Mouse (Mus musculus) embryonic facial prominence, embryonic 14.5 days (tissue): ENCODE measurements around the gene Tekt1. TPM values are rescaled to one million over a fixed set of nuclear protein-coding genes. Genes with fewer than 3 reads are reported as not detected.
"Not testable (repeated sequence)": the region's sequence is repeated elsewhere in the genome, so short reads cannot be mapped to it uniquely, and the experiment has no call there.

Source experiments
- ATAC-seq: fragments of 200-750 bp; cut with Nextera tagmentation; 2 replicates; pipeline ENCODE4 v1.8.0; 2017; ENCODE audit warnings: low read depth, moderate number of reproducible peaks, moderate TSS enrichment
- DNase-seq: peaks from one replicate; pipeline ENCODE4 v3.0.0-alpha.2; 2015; ENCODE audit warnings: low spot score
- H3K27ac ChIP-seq: fragments of 300-500 bp; sonication (generic); replicated peaks from 2 replicates; pipeline ENCODE4 v1.5.1; 2014; ENCODE audit warnings: low read depth, mild to moderate bottlenecking, low read length, moderate library complexity
- H3K27me3 ChIP-seq: fragments of 300-500 bp; sonication (generic); replicated peaks from 2 replicates; pipeline ENCODE4 v1.6.1; 2014; ENCODE audit warnings: low read length; ENCODE audit not compliant: control insufficient read depth, insufficient read depth
- H3K36me3 ChIP-seq: fragments of 300-500 bp; sonication (generic); 2 replicates; pipeline ENCODE4 v1.6.1; 2014; ENCODE audit warnings: low read length, mixed read lengths; ENCODE audit not compliant: control insufficient read depth, insufficient read depth
- H3K4me1 ChIP-seq: fragments of 300-500 bp; sonication (generic); 2 replicates; pipeline ENCODE4 v1.6.1; 2014; ENCODE audit warnings: antibody characterized with exemption, low read length; ENCODE audit not compliant: control insufficient read depth, insufficient read depth
- H3K4me2 ChIP-seq: fragments of 300-500 bp; sonication (generic); 2 replicates; pipeline ENCODE4 v1.6.1; 2014; ENCODE audit warnings: low read depth, mild to moderate bottlenecking, low read length, moderate library complexity, mixed read lengths
- H3K4me3 ChIP-seq: fragments of 300-500 bp; sonication (generic); 2 replicates; pipeline ENCODE4 v1.5.1; 2014; ENCODE audit warnings: low read depth, mild to moderate bottlenecking, low read length
- H3K9ac ChIP-seq: fragments of 300-500 bp; sonication (generic); 2 replicates; pipeline ENCODE4 v1.6.1; 2014; ENCODE audit warnings: low read depth, mild to moderate bottlenecking, low read length, moderate library complexity, mixed read lengths
- H3K9me3 ChIP-seq: fragments of 300-500 bp; sonication (generic); 2 replicates; pipeline ENCODE4 v1.6.1; 2016; ENCODE audit warnings: low read length; ENCODE audit not compliant: control insufficient read depth
- WGBS: fragments of 180-500 bp; shearing (Covaris S2); extraction: QIAGEN DNeasy Blood & Tissue Kit; methylation state at CpG from one replicate; pipeline ENCODE4 v1.1.7; 2014; 5-methylcytosine and 5-hydroxymethylcytosine counted together
- polyA plus RNA-seq: library from polyadenylated mRNA; unstranded; fragments of >200 nt; fragmentation: Nextera tagmentation; extraction: Ambion mirVana; gene quantifications from 2 replicates; pipeline ENCODE4 v1.2.1, GENCODE M21; 2014

The Tekt1 gene
- polyA plus RNA-seq, 1 experiment from 2014 or later = 12.5 TPM

DNA sequence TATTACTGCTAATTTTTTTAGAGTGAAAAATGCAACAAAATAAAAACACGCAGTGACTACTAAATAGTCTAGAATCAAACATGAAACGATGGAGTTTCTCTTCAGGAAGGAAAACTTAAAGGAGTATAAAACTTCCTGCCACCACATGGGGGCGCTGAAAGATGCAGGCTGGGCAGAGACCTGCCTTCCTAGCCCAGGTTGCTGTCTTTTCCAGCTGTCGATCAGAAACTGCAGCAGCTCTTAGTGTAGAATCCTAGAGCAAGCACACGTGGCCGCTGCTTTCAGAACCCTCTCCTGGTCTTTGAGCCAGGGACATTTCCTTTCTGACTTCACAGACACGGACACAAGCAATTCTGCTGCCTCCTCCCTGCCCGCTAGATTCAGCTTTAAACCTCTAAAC, 18.3 kb downstream of the Tekt1 start:
- H3K27ac ChIP-seq = no peak overlapping the region

DNA sequence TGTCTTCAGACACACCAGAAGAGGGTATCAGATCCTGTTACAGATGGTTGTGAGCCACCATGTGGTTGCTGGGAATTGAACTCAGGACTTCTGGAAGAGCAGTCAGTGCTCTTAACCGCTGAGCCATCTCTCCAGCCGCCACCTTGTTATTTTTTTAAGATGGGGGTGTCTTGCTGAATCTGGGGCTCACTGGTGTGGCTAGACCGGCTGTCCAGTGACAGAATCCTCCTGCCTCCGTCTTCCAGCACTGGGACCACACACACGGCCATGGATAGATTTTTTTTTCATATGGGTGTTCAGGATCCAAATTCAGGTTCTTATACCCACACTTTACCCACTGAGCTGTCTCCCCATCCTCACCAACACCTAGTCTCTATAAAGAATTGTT, 19.0 kb downstream of the Tekt1 start:
- 92% methylated on average over 5 of the region's 5 CpGs for WGBS

More for the DNA sequence above, 18.3 kb downstream of the Tekt1 start:
- H3K36me3 ChIP-seq = no peaks in the 10 kb centered on the region
- H3K27me3 ChIP-seq = no peaks in the 10 kb centered on the region
- WGBS = 21% methylated on average over 8 of the region's 8 CpGs
- no peaks in the 10 kb centered on the region for H3K4me1 ChIP-seq
- no peak overlapping the region for H3K9ac ChIP-seq
- peak; percentile 55 for DNase-seq
- H3K9me3 ChIP-seq = no peaks in the 10 kb centered on the region
- 0 out of 2 replicates have a peak, but pooled peaks have one; percentile 32 for ATAC-seq
- no peak overlapping the region for H3K4me2 ChIP-seq
- no peak overlapping the region for H3K4me3 ChIP-seq

DNA sequence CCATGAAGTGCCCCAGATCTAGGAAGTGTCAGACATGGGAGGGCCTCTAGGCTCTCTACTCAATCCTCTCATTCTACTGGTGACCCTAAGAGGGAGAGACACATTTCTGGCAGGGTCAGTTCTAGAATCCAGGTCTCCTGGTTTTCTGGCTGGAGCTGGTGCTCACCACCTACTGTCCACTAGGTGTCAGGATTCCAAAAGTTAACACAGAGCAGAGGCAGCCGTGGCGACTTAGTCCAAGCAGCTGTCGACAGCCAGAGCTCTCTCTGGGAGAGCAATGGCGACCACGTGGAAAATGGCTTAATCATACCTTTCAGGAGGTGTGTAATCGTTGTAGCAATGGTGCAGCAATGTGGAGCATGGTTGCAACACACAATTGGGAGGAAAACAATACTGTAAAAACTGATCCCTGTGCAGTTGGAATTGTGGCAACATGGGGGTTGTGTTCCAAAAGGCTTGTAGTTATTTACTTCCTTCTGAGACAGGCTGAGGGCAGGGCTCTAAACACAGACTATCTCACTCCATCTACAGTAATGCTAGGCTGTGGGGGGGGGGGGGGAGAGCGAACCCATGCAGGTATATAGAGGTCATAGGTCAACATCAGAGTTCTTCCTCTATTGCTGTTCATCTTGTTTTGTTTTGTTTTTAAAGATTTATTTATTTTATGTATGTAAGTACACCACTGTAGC, 19.5 kb downstream of the Tekt1 start:
- ATAC-seq (peak; percentile 88), DNase-seq (peak; percentile 88)
- Histone ChIP-seq H3K27ac (no peak overlapping the region), H3K27me3 (no peaks in the 10 kb centered on the region), H3K4me3 (no peak overlapping the region), H3K4me1 (no peaks in the 10 kb centered on the region), H3K4me2 (0 out of 2 replicates have a peak overlapping the region, but pooled peaks have one; percentile 32), H3K36me3 (no peaks in the 10 kb centered on the region), H3K9me3 (no peaks in the 10 kb centered on the region), H3K9ac (no peak overlapping the region)
- WGBS = 14% methylated on average over 7 of the region's 7 CpGs

More for the DNA sequence above, 19.0 kb downstream of the Tekt1 start:
- H3K36me3 ChIP-seq, H3K4me3 ChIP-seq, H3K4me2 ChIP-seq, ATAC-seq, DNase-seq, H3K4me1 ChIP-seq, H3K9ac ChIP-seq, H3K27ac ChIP-seq, H3K9me3 ChIP-seq, H3K27me3 ChIP-seq: not testable (repeated sequence)

DNA sequence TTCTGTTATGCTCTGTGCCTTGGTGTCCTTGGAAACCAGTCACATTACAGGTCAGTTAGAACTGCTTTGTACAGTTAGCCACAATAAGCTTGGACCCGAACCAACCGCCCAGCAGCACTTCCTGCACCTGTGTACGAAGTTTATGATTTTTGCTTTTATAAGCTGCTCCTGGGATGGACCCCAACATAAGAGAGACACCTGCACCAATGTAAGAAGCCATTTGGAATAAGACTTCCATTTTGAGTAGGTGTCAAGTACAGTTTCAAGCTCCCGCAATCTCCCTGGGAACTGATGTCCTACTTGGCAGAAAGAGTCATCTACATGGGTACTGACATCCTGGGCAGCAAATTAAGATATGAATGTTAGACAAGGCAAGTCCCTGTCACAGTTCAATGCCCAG, 22.5 kb downstream of the Tekt1 start:
- Histone ChIP-seq H3K4me2 (no peak overlapping the region), H3K27ac (no peak overlapping the region), H3K27me3 (no peaks in the 10 kb centered on the region), H3K9ac (no peak overlapping the region), H3K36me3 (no peaks in the 10 kb centered on the region), H3K4me3 (no peak overlapping the region), H3K4me1 (no peaks in the 10 kb centered on the region), H3K9me3 (no peaks in the 10 kb centered on the region)
- DNase-seq (no peak), ATAC-seq (no peak)
- 80% methylated on average over 4 of the region's 4 CpGs for WGBS

GRCm38 (mm10) chr11:72338437-72338871, 23.8 kb downstream of the Tekt1 start:
- ATAC-seq = peak; percentile 32; the same call in 1 of the 2 replicates

GRCm38 (mm10) chr11:72336726-72337125, 25.5 kb downstream of the Tekt1 start:
- Histone ChIP-seq H3K27me3 (no peaks in the 10 kb centered on the region), H3K4me1 (no peaks in the 10 kb centered on the region), H3K27ac (no peak overlapping the region), H3K9me3 (no peaks in the 10 kb centered on the region), H3K4me3 (no peak overlapping the region), H3K9ac (no peak overlapping the region), H3K36me3 (no peaks in the 10 kb centered on the region), H3K4me2 (no peak overlapping the region)
- ATAC-seq = no peak
- no peak for DNase-seq
- 89% methylated on average over 8 of the region's 8 CpGs for WGBS

More at GRCm38 (mm10) chr11:72338437-72338871, 23.8 kb downstream of the Tekt1 start:
- WGBS = 39% methylated on average over 5 of the region's 5 CpGs
- no peak overlapping the region for H3K4me3 ChIP-seq
- no peaks in the 10 kb centered on the region for H3K9me3 ChIP-seq
- H3K4me1 ChIP-seq = no peaks in the 10 kb centered on the region
- H3K27me3 ChIP-seq = no peaks in the 10 kb centered on the region
- no peak overlapping the region for H3K4me2 ChIP-seq
- H3K27ac ChIP-seq = no peak overlapping the region
- DNase-seq = peak; percentile 73
- H3K9ac ChIP-seq = no peak overlapping the region
- H3K36me3 ChIP-seq = no peaks in the 10 kb centered on the region

DNA sequence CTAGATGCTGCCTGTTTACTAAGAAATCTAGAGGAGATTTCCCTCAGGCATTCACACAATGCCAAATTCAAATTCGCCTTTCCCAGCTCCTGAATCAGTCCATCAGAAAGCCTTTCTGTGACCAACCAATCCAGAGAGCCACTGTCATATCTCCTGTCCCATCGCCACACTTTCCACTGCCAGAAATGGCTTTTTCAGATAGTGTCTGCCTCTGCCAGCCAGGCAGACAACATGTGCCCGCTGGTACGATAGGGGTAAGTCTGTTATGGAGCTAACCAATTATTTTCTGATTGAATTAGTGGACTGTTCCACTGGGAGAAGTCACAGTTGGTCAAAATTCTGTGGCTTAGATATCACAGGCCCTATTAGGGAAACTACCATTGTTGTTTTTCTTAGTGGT, 27.6 kb downstream of the Tekt1 start:
- Histone ChIP-seq H3K36me3 (no peaks in the 10 kb centered on the region), H3K9me3 (no peaks in the 10 kb centered on the region), H3K4me3 (no peak overlapping the region), H3K27ac (no peak overlapping the region), H3K9ac (no peak overlapping the region), H3K4me1 (no peaks in the 10 kb centered on the region), H3K27me3 (no peaks in the 10 kb centered on the region), H3K4me2 (no peak overlapping the region)
- 74% methylated on average over 4 of the region's 4 CpGs for WGBS
- ATAC-seq (no peak), DNase-seq (no peak)

DNA sequence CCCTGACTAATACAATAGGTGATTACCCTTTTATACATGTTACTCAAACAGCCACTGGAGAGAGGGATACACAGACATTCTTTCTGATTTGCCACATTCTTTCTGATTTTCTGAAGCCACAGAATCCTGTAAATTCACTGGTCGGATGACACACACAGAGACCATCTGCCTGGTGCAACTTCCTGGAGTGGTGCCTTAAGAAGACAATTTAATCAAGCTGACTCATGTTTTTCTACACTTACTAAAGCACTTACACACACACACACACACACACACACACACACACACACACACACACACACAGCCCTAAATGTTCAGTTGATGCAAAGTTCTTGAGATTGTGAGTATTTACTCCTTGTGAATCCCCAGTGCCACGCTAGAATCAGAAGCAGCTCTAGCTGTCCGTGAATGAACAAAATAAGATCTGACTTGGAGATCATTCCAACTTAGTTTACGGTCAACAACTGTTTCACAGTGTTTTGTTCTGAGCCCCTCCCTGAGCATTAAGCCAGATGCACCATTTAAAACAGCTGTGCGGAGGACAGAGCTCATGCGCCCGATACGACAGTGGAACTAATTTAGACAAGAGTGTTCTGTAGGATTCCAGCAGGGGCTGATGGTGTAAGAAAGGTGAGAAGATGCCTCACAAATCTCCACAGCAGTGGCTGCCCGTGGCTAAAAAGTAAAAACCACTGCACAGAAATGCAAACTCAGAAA, 29.1 kb downstream of the Tekt1 start:
- no peaks in the 10 kb centered on the region for H3K4me1 ChIP-seq
- H3K27ac ChIP-seq = no peak overlapping the region
- H3K27me3 ChIP-seq = no peaks in the 10 kb centered on the region
- no peaks in the 10 kb centered on the region for H3K36me3 ChIP-seq
- no peak overlapping the region for H3K9ac ChIP-seq
- DNase-seq (peak; percentile 46), ATAC-seq (no peak)
- H3K4me2 ChIP-seq = no peak overlapping the region
- no peak overlapping the region for H3K4me3 ChIP-seq
- WGBS = 55% methylated on average over 9 of the region's 9 CpGs
- no peaks in the 10 kb centered on the region for H3K9me3 ChIP-seq
